Mouse (Mus musculus) forebrain, embryonic 16.5 days (tissue): Measurements from ENCODE around the gene Qtrt1. TPM values are rescaled to one million over a fixed set of nuclear protein-coding genes. Genes with fewer than 3 reads are reported as not detected.

Experiments used
- ATAC-seq: fragments of 200-750 bp; cut with Nextera tagmentation; 2 replicates; pipeline ENCODE4 v1.8.0; 2017; ENCODE audit warnings: mild to moderate bottlenecking, moderate library complexity
- H3K27ac ChIP-seq: fragments of 300-500 bp; sonication (generic); 2 replicates; pipeline ENCODE4 v1.5.1; 2014; ENCODE audit warnings: low read length, control low read depth
- H3K27me3 ChIP-seq: fragments of 300-500 bp; sonication (generic); replicated peaks from 2 replicates; pipeline ENCODE4 v1.6.1; 2014; ENCODE audit warnings: low read length; ENCODE audit not compliant: control insufficient read depth, insufficient read depth
- H3K36me3 ChIP-seq: fragments of 300-500 bp; sonication (generic); 2 replicates; pipeline ENCODE4 v1.6.1; 2014; ENCODE audit not compliant: control insufficient read depth, insufficient read depth
- H3K4me1 ChIP-seq: fragments of 300-500 bp; sonication (generic); replicated peaks from 2 replicates; pipeline ENCODE4 v1.6.1; 2014; ENCODE audit warnings: low read length; ENCODE audit not compliant: control insufficient read depth, insufficient read depth
- H3K4me2 ChIP-seq: fragments of 300-500 bp; sonication (generic); 2 replicates; pipeline ENCODE4 v1.6.1; 2014; ENCODE audit warnings: mild to moderate bottlenecking, low read length, control low read depth
- H3K4me3 ChIP-seq: fragments of 300-500 bp; sonication (generic); replicated peaks from 2 replicates; pipeline ENCODE4 v1.5.1; 2014; ENCODE audit warnings: mild to moderate bottlenecking, low read length, control low read depth
- H3K9ac ChIP-seq: fragments of 300-500 bp; sonication (generic); replicated peaks from 2 replicates; pipeline ENCODE4 v1.6.1; 2014; ENCODE audit warnings: low read depth, low read length, control low read depth
- H3K9me3 ChIP-seq: fragments of 300-500 bp; sonication (generic); 2 replicates; pipeline ENCODE4 v1.6.1; 2016; ENCODE audit warnings: low read length; ENCODE audit not compliant: control insufficient read depth
- WGBS: fragments of 180-500 bp; shearing (Covaris S2); extraction: QIAGEN DNeasy Blood & Tissue Kit; methylation state at CpG from one replicate; pipeline ENCODE4 v1.1.7; 2014; 5-methylcytosine and 5-hydroxymethylcytosine counted together
- polyA plus RNA-seq: library from polyadenylated mRNA; unstranded; fragments of >200 nt; fragmentation: Nextera tagmentation; extraction: Ambion mirVana; gene quantifications from 2 replicates; pipeline ENCODE4 v1.2.1, GENCODE M21; 2015

The Qtrt1 gene
- polyA plus RNA-seq, 1 experiment from 2014 or later: 53.8 TPM

GRCm38 (mm10) chr9:21453003-21453402 is 41.4 kb downstream of the Qtrt1 start:
- ATAC-seq: no peak
- H3K4me2 ChIP-seq: no peak overlapping the region
- H3K36me3 ChIP-seq: no peaks in the 10 kb centered on the region
- no peak overlapping the region for H3K27ac ChIP-seq
- H3K9me3 ChIP-seq: no peaks in the 10 kb centered on the region
- H3K4me1 ChIP-seq: no peaks in the 10 kb centered on the region
- no peak overlapping the region for H3K9ac ChIP-seq
- WGBS: 95% methylated on average over 7 of the region's 7 CpGs
- no peaks in the 10 kb centered on the region for H3K27me3 ChIP-seq
- H3K4me3 ChIP-seq: no peak overlapping the region

GRCm38 (mm10) chr9:21453459-21453858 is 41.8 kb downstream of the Qtrt1 start:
- Histone ChIP-seq H3K4me1 (no peaks in the 10 kb centered on the region), H3K9me3 (no peaks in the 10 kb centered on the region), H3K27me3 (no peaks in the 10 kb centered on the region), H3K4me2 (no peak overlapping the region), H3K4me3 (no peak overlapping the region), H3K36me3 (no peaks in the 10 kb centered on the region), H3K27ac (no peak overlapping the region), H3K9ac (no peak overlapping the region)
- no peak for ATAC-seq
- 97% methylated on average over 2 of the region's 2 CpGs for WGBS

DNA sequence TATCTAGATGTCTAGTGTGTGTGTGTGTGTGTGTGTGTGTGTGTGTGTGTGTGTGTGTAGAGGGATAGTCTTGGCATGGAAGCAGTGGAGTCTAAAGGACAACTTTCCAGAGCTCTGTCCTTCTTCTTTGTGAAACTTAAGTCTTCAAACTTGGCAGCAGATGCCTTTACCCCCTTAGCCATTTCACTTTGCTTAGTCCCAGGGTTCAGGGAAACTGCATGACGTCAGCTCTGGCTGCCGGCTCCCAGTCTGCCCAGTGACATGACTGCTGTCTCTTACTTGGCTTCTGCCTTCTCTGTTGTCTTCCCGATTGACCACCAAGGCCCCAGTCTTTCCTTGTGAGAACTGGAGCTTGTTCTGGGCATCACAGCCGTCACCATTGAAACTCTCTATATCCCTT is 42.9 kb downstream of the Qtrt1 start:
- no peak overlapping the region for H3K4me2 ChIP-seq
- no peak overlapping the region for H3K4me3 ChIP-seq
- H3K4me1 ChIP-seq: no peaks in the 10 kb centered on the region
- no peak overlapping the region for H3K27ac ChIP-seq
- WGBS: 78% methylated on average over 4 of the region's 4 CpGs
- H3K9me3 ChIP-seq: no peaks in the 10 kb centered on the region
- ATAC-seq: no peak
- no peaks in the 10 kb centered on the region for H3K27me3 ChIP-seq
- no peaks in the 10 kb centered on the region for H3K36me3 ChIP-seq
- H3K9ac ChIP-seq: no peak overlapping the region

GRCm38 (mm10) chr9:21455103-21455770 is 43.6 kb downstream of the Qtrt1 start:
- no peak overlapping the region for H3K9ac ChIP-seq
- no peak for ATAC-seq
- H3K4me1 ChIP-seq: no peaks in the 10 kb centered on the region
- no peaks in the 10 kb centered on the region for H3K9me3 ChIP-seq
- H3K27me3 ChIP-seq: no peaks in the 10 kb centered on the region
- no peak overlapping the region for H3K27ac ChIP-seq
- H3K4me2 ChIP-seq: no peak overlapping the region
- no peak overlapping the region for H3K4me3 ChIP-seq
- WGBS: 56% methylated on average over 4 of the region's 4 CpGs
- H3K36me3 ChIP-seq: no peaks in the 10 kb centered on the region

- Histone ChIP-seq H3K27ac (no peak overlapping the region), H3K9ac (no peak overlapping the region), H3K27me3 (no peaks in the 10 kb centered on the region), H3K4me3 (no peak overlapping the region), H3K4me2 (no peak overlapping the region), H3K4me1 (no peaks in the 10 kb centered on the region), H3K9me3 (no peaks in the 10 kb centered on the region), H3K36me3 (no peaks in the 10 kb centered on the region)
- ATAC-seq: no peak
- 89% methylated on average over 7 of the region's 7 CpGs for WGBS
These were observed 44.8 kb downstream of the Qtrt1 start for GRCm38 (mm10) chr9:21456246-21456929.

DNA sequence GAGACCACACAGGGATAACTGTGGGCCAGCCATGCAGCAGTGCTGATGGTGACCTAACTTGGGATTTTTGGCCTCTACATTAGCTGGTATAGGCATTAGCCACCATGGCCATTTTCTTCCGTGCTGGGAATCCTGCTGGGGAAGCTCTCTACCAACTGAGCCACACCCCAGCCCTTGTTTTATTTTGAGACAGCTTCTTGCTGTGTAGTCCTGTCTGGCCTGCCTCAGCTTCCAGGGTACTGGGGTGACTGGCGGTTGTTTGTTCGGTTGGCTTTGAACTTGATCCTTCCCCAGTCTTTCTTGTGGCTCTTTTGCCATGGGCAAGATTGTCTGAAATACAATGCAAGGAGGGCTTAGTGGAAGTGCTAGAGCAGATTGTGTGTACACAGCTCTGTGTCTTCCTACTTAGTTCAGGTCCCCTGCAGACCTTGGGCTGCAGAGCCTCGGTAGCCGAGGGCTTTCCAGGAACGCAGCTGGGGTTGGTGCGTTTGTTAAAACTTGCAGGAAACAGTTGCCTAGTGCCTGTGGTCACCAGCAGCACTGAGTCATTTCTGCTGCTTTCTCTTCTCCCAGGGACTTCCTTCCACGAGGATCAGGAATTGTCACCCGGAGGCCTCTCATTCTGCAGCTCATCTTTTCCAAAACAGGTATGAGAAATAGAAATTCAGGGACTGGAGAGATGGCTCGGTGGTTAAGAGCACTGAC is 45.4 kb downstream of the Qtrt1 start:
- WGBS: 80% methylated on average over 10 of the region's 10 CpGs
- Histone ChIP-seq H3K4me3 (no peak overlapping the region), H3K9ac (no peak overlapping the region), H3K9me3 (no peaks in the 10 kb centered on the region), H3K4me2 (no peak overlapping the region), H3K27me3 (no peaks in the 10 kb centered on the region), H3K4me1 (no peaks in the 10 kb centered on the region), H3K27ac (no peak overlapping the region), H3K36me3 (no peaks in the 10 kb centered on the region)
- ATAC-seq: no peak

- Histone ChIP-seq H3K4me3 (no peak overlapping the region), H3K9ac (no peak overlapping the region), H3K27me3 (no peaks in the 10 kb centered on the region), H3K9me3 (no peaks in the 10 kb centered on the region), H3K4me2 (no peak overlapping the region), H3K4me1 (0 out of 2 replicates have a peak, but pooled peaks cover 7% of the 10 kb centered on the region), H3K36me3 (no peaks in the 10 kb centered on the region), H3K27ac (no peak overlapping the region)
- 69% methylated on average over 3 of the region's 3 CpGs for WGBS
- ATAC-seq: no peak
These were observed 47.2 kb downstream of the Qtrt1 start for GRCm38 (mm10) chr9:21458821-21459220.

- H3K9ac ChIP-seq: no peak overlapping the region
- H3K4me1 ChIP-seq: 0 out of 2 replicates have a peak, but pooled peaks cover 10% of the 10 kb centered on the region
- H3K4me3 ChIP-seq: no peak overlapping the region
- H3K27ac ChIP-seq: no peak overlapping the region
- WGBS: 95% methylated on average over 3 of the region's 3 CpGs
- no peak overlapping the region for H3K4me2 ChIP-seq
- H3K27me3 ChIP-seq: no peaks in the 10 kb centered on the region
- no peaks in the 10 kb centered on the region; the same call in 1 of the 2 replicates for H3K36me3 ChIP-seq
- ATAC-seq: no peak
- H3K9me3 ChIP-seq: no peaks in the 10 kb centered on the region
These were observed 48.8 kb downstream of the Qtrt1 start for GRCm38 (mm10) chr9:21460400-21460940.

DNA sequence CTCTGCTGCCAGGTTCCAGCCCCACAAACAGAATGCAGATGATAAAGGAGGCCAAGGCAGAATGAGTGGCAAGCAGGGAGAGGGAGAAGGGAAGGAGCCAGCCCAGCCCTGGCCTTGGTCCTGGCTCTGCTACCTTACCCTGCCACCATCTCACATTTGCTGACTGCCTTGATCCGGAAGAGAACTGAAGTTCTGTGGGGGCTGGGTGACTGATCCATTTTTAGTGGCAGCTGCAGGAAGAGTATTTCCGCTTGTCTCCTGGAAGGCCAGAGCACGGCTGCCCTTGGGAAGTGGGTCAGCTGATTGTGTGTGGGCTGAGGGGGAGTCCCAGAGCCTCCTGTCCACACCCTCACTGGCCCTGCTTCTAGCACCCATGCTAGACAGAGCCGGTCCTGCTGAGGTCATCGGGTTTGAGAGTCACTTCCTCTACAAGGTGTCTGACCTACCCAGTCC is 51.5 kb downstream of the Qtrt1 start:
- Histone ChIP-seq H3K4me3 (no peak overlapping the region), H3K27me3 (no peaks in the 10 kb centered on the region), H3K4me1 (0 out of 2 replicates have a peak, but pooled peaks cover 10% of the 10 kb centered on the region), H3K27ac (peak overlapping the region; percentile 17; the same call in 1 of the 2 replicates), H3K9me3 (no peaks in the 10 kb centered on the region), H3K4me2 (no peak overlapping the region), H3K9ac (0 out of 2 replicates have a peak overlapping the region, but pooled peaks have one; percentile 20), H3K36me3 (peaks cover 8% of the 10 kb centered on the region)
- 79% methylated on average over 5 of the region's 5 CpGs for WGBS
- ATAC-seq: no peak
